Mouse (Mus musculus): Measurements from ENCODE around the gene Il21r.

DNA sequence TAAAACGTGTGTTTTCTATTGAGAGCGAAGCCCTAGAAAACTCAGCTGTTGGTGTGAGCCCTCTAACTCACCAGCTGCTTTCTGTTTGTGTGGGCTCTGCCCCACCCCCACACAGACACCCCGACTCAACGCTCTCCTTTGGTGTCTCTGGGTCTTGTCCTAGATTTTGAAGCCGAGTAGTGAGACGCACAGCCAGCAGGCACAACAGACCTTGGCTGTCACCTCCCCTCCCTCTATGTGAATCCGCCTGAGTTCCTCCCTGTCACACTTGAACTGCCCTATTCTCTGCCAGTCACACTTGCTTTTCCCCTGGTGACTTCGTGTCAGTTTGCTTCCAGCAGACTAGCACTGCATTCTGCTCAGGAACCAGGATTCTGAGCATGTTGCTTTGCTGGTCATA lies 46.4 kb upstream of the Il21r start:
- TF ChIP-seq CTCF (IDR thresholded peaks at IDR 0.05; ENCODE audit: low read depth, low read length), result no peak
- TF ChIP-seq GATA2 (IDR thresholded peaks at IDR 0.05; ENCODE audit: borderline replicate concordance, low read depth, low read length), result no peak
- no peak for TF ChIP-seq POLR2AphosphoS5 (IDR thresholded peaks at IDR 0.05; ENCODE audit: insufficient replicate concordance, low read depth, low read length)

Measured in G1E (cell line).